Mouse (Mus musculus) limb, embryonic 15.5 days (tissue): ENCODE results near the gene Vmn2r80. TPM values are rescaled to one million over a fixed set of nuclear protein-coding genes. Genes with fewer than 3 reads are reported as not detected.
"Not testable (repeated sequence)": the region's sequence is repeated elsewhere in the genome, so short reads cannot be mapped to it uniquely, and the experiment has no call there.

Experiments
- ATAC-seq: fragments of 200-750 bp; cut with Nextera tagmentation; 2 replicates; pipeline ENCODE4 v1.8.0; 2017; ENCODE audit warnings: low read depth, moderate TSS enrichment; ENCODE audit not compliant: insufficient number of reproducible peaks, low FRiP score, low TSS enrichment
- H3K27ac ChIP-seq: fragments of 300-500 bp; sonication (generic); 2 replicates; pipeline ENCODE4 v1.5.1; 2015; ENCODE audit warnings: moderate library complexity, mild to moderate bottlenecking, inconsistent platforms
- H3K27me3 ChIP-seq: fragments of 300-500 bp; sonication (generic); 2 replicates; pipeline ENCODE4 v1.6.1; 2015; ENCODE audit warnings: inconsistent platforms
- H3K36me3 ChIP-seq: fragments of 300-500 bp; sonication (generic); 2 replicates; pipeline ENCODE4 v1.6.1; 2015; ENCODE audit warnings: inconsistent platforms
- H3K4me1 ChIP-seq: fragments of 300-500 bp; sonication (generic); 2 replicates; pipeline ENCODE4 v1.6.1; 2015; ENCODE audit warnings: inconsistent platforms
- H3K4me2 ChIP-seq: fragments of 300-500 bp; sonication (generic); 2 replicates; pipeline ENCODE4 v1.6.1; 2015; ENCODE audit warnings: mild to moderate bottlenecking, inconsistent platforms
- H3K4me3 ChIP-seq: fragments of 300-500 bp; sonication (generic); 2 replicates; pipeline ENCODE4 v1.5.1; 2015; ENCODE audit warnings: mild to moderate bottlenecking, inconsistent platforms
- H3K9ac ChIP-seq: fragments of 300-500 bp; sonication (generic); 2 replicates; pipeline ENCODE4 v1.6.1; 2015; ENCODE audit warnings: inconsistent platforms
- H3K9me3 ChIP-seq: fragments of 300-500 bp; sonication (generic); 2 replicates; pipeline ENCODE4 v1.6.1; 2016; ENCODE audit warnings: inconsistent platforms
- WGBS: fragments of 180-500 bp; shearing (Covaris S2); methylation state at CpG from one replicate; pipeline ENCODE4 v1.1.7; 2015; 5-methylcytosine and 5-hydroxymethylcytosine counted together
- polyA plus RNA-seq: library from polyadenylated mRNA; unstranded; fragments of >200 nt; fragmentation: Nextera tagmentation; extraction: Ambion mirVana; gene quantifications from 2 replicates; pipeline ENCODE4 v1.2.1, GENCODE M21; 2015

Gene Vmn2r80
- polyA plus RNA-seq, result not detected in 2 replicates

DNA sequence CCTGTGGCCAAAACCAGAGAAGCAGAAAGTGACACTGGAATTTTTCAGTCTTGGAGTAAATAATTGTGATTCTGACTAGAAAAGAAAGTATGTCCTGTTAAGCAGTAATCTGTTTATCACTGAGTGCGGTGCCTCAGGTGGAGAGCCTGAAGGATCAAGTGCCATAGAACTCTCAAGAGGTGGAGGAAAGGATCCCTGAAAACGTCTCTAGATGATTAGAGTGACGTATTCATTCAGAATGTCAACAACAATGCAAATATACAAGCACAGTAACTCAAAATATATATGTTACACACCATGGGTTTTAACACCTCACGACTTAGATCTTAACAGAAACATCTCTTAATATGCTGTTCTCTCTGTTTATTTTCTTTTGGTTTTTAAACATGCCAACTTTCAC is at the start of gene Vmn2r80:
TSS of gene Vmn2r80 (plus strand) at position 301 of the 400 bp plus-strand sequence.
- 71% methylated on average over 4 of the region's 4 CpGs for whole genome bisulfite sequencing

DNA sequence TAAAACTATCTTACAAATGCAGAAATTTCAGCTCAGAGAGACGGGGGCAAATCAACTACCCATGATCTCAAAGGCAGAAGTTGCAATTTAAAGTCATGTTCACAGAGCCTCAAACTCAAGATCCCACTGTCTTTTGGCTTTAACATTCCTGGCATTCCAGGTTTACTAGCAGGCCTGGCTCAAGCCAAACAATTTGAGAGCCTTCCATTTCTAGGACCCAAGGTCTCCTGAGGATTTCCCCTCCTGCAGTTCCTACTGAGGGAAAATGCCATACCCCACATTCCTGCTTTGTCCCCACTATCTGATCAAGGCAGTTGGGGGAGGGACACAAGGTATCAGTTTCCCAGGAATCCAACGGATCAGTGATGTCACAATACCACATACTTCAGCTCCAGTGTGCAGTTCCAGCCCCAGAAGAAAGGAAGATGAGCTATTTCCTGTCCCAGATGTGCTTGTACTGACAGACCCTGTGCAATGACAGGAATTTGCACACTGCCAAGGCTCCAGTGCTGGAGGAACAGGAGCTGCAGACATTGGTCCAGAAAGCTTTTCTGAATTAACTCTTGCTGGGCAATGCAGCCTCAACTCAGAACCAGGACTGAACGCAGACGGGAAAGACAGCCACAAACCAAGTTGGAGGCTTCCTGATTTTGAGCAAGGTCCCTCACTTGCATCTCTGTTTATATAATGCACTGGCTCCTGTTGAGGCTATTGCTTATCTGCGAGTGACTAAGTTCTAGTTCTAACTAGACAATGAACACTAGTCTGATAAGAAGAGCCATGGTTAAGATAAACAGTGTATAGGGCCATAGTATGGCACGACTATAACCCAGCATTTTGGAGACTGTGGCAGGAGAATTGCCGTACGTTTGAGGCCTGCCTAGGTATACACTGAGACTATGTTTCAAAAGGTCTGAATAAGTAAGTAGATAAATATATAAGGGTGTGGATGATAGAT is 42.0 kb upstream of the Vmn2r80 start:
- ATAC-seq, result peak; percentile 48; the same call in 1 of the 2 replicates

More for the DNA sequence above, at the start of gene Vmn2r80:
- not testable (repeated sequence) for H3K27ac ChIP-seq, H3K36me3 ChIP-seq, H3K9ac ChIP-seq, H3K9me3 ChIP-seq, H3K4me2 ChIP-seq, ATAC-seq, H3K4me3 ChIP-seq, H3K4me1 ChIP-seq, H3K27me3 ChIP-seq

DNA sequence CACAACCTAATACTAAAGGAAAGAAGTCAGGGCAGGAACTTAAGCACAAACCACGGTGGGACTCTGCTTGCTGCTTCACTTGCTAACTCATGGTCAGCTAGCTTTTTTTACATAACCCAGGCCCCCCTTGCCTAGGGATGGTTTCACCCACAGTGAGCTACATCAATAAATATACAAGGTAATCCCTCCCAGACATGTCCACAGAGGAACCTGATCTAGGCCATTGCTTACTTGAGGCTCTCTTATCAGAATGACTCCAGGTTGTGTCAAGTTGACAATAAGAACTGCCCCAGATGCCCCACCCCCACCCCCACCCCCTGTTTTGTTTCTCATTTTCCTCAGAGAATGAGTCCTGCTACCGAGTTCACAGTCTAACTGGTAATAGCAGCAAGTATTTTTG is 41.0 kb upstream of the Vmn2r80 start:
- 83% methylated on average over 2 of the region's 2 CpGs for WGBS
- no peaks in the 10 kb centered on the region for H3K9me3 ChIP-seq
- H3K4me2 ChIP-seq, result no peak overlapping the region
- ATAC-seq, result no peak
- no peak overlapping the region for H3K27ac ChIP-seq
- H3K27me3 ChIP-seq, result no peaks in the 10 kb centered on the region
- no peaks in the 10 kb centered on the region for H3K36me3 ChIP-seq
- H3K4me3 ChIP-seq, result no peak overlapping the region
- H3K4me1 ChIP-seq, result peaks cover 7% of the 10 kb centered on the region
- no peak overlapping the region for H3K9ac ChIP-seq

More for the DNA sequence above, 42.0 kb upstream of the Vmn2r80 start:
- 59% methylated on average over 8 of the region's 8 CpGs for WGBS
- Histone ChIP-seq H3K4me2 (no peak overlapping the region), H3K4me1 (peaks cover 7% of the 10 kb centered on the region), H3K9ac (no peak overlapping the region), H3K36me3 (no peaks in the 10 kb centered on the region), H3K27me3 (no peaks in the 10 kb centered on the region), H3K9me3 (no peaks in the 10 kb centered on the region), H3K27ac (peak overlapping the region; percentile 55), H3K4me3 (no peak overlapping the region)

DNA sequence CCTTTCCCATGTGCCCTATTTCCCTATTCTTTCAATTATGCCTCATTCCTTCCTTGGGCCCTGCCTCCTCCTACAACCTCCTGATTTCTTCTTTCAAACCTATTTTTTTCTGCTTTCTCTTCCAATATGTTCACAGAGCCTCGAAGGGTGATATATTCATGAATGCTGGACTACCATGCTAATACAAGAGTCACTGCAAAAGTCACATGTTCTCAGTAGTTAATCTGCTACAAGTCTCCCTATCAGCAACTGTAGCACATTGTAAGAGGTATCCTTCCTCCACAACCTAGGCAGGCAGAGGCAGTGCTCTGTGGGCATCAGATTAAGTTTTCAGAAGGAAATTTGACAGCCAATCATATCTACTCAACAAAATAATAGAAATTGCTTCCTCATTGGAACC is 39.4 kb upstream of the Vmn2r80 start:
- whole genome bisulfite sequencing, result 91% methylated on average over 1 of the region's 1 CpGs
- Histone ChIP-seq H3K4me3 (no peak overlapping the region), H3K36me3 (no peaks in the 10 kb centered on the region), H3K27me3 (no peaks in the 10 kb centered on the region), H3K4me1 (peaks cover 7% of the 10 kb centered on the region), H3K27ac (no peak overlapping the region), H3K4me2 (no peak overlapping the region), H3K9ac (no peak overlapping the region), H3K9me3 (no peaks in the 10 kb centered on the region)
- no peak for ATAC-seq

DNA sequence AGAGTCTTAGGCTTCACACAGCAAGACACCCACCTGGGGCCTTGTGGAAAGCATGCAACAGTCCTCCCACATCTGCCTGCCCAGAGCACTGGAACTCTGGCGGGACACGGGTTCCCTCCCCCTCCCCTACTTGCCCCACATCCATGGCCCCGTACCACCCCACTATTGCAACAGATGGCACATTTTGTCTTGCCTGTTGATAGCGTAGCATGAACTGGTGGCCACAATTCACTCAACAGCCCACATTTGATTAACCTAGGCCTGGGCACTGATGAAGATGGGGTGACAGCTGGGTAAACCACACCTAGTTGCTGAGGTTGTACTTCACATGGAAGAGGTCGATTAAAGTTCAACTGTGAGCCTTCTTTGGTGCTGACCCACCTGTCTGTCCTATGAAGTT is 38.1 kb upstream of the Vmn2r80 start:
- H3K9ac ChIP-seq, result no peak overlapping the region
- no peak overlapping the region for H3K4me3 ChIP-seq
- H3K9me3 ChIP-seq, result no peaks in the 10 kb centered on the region
- H3K4me1 ChIP-seq, result peaks cover 7% of the 10 kb centered on the region
- no peak for ATAC-seq
- 76% methylated on average over 5 of the region's 5 CpGs for WGBS
- no peaks in the 10 kb centered on the region for H3K27me3 ChIP-seq
- H3K27ac ChIP-seq, result no peak overlapping the region
- no peak overlapping the region for H3K4me2 ChIP-seq
- no peaks in the 10 kb centered on the region for H3K36me3 ChIP-seq

DNA sequence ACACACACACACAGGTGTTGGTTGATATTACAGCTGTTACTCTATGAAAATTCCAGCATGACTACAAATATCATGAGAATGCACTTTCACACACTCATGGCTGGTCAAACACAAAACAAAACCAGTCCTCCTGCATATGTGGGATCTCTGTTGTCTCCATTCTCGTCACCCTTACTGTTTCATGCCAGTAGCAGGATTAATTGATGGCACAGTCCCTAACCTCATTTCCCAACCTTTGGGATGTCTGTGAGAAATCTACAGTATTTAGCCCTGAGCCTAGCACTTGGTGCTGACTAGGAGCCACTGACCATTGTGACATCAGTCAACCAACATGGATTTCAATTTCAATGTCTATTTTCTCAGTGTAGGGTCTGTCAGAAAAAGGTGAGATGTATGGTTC is 33.5 kb upstream of the Vmn2r80 start:
- ATAC-seq, result no peak
- Histone ChIP-seq H3K4me1 (peaks cover 4% of the 10 kb centered on the region), H3K9ac (no peak overlapping the region), H3K27me3 (no peaks in the 10 kb centered on the region), H3K36me3 (no peaks in the 10 kb centered on the region), H3K9me3 (no peaks in the 10 kb centered on the region), H3K4me2 (no peak overlapping the region), H3K4me3 (no peak overlapping the region), H3K27ac (no peak overlapping the region)
- WGBS, result 63% methylated on average over 1 of the region's 1 CpGs

DNA sequence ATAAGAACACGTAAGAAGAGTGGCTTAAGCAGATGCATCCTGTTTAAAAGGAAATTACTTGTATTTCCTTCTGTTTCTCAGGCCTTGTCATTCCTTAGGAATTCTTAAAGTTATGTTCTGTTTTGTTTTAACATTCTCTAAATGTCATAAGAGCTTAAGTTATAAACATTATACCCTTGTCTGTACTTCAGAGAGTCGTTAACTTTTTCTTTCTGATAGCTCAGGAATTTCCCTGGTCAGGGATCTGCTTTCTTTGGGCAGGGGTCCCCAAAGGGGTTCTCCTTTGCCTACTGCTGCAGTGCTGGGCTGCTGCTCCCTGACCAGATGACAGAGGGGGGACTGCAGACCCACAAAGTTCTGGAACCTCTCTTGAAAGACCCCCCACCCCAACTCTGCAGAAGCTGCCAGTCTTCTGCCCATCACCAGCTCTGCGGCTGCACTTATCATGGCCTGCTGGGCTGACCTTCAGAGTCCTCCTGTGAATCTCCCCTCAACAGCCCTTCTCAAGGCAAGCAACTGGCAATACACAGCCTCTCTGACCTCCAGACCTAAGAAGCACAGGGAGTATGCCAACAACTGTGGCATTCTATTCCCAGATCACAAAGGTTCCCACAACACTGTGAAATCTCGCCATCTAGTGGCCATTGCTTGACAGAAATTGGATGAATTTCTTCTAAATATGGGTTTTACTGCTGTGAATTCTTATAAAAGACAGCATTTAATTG is 32.3 kb upstream of the Vmn2r80 start:
- Histone ChIP-seq H3K36me3 (no peaks in the 10 kb centered on the region), H3K4me2 (no peak overlapping the region), H3K27ac (0 out of 2 replicates have a peak overlapping the region, but pooled peaks have one; percentile 38), H3K4me1 (peaks cover 4% of the 10 kb centered on the region), H3K27me3 (no peaks in the 10 kb centered on the region), H3K9me3 (no peaks in the 10 kb centered on the region), H3K4me3 (no peak overlapping the region), H3K9ac (no peak overlapping the region)
- ATAC-seq, result no peak
- WGBS, result 24% methylated on average over 4 of the region's 4 CpGs

DNA sequence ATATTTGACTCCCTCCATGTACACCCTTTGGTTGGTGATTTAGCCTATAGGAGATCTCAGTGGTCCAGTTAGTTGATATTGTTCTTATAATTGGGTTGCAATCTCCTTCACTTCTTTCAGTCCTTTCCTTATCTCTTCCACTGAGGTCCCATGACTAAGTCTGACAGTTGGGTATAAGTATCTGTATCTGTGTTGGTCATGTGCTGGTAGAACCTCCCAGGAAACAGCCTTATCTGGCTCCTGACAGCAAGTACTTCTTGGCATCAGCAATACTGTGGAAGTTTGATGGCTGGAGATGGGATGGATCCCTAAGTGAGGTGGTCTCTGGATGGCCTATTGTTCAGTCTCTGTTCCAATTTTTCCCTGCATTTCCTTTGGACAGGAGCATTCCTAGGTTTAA is 3.0 kb downstream of the Vmn2r80 start:
- Histone ChIP-seq H3K36me3 (no peaks in the 10 kb centered on the region), H3K4me3 (no peak overlapping the region), H3K9ac (no peak overlapping the region), H3K4me1 (no peaks in the 10 kb centered on the region), H3K27me3 (no peaks in the 10 kb centered on the region), H3K27ac (no peak overlapping the region), H3K4me2 (no peak overlapping the region), H3K9me3 (no peaks in the 10 kb centered on the region)
- no peak for ATAC-seq

DNA sequence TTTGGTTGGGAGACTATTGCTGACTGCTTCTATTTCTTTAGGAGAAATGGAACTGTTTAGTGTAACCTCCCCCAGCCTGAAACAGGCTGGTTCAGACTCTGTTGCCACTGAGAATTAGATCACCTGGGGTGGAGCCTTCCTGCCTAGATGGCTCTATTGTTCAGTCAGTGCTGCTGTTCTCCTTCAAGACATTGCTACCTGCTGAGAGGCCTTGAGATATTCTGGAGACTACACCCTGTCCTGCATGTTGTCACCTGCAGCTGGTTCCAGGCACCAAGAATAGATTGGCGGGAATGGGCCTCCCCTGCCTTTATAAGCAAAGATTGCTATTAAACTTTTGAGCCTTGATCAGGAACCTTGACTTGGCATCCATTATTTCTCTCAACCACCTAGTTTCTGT is 51.4 kb downstream of the Vmn2r80 start:
- not testable (repeated sequence) for H3K4me2 ChIP-seq, ATAC-seq, H3K9me3 ChIP-seq, H3K27me3 ChIP-seq, H3K27ac ChIP-seq, H3K9ac ChIP-seq, H3K4me3 ChIP-seq, H3K36me3 ChIP-seq, H3K4me1 ChIP-seq
- 77% methylated on average over 1 of the region's 1 CpGs for WGBS

DNA sequence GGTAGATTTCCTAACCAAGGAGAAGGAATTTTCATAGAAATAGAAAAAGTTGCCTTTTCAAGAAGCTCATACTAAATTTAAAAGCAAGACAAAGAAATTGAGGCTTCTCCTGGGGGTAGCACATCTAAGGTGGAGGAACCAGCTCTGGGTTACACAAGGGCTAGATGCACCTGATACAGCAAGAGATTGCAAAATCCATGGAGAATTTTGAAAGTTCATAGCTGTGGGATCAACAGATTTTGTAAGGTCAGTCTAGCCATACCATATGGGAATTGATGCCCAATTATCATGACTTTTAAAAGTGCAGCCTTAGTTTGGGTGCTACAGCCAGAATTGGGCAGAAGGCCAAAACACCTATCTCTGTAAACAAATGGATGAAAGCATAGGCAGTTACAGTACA is 71.9 kb downstream of the Vmn2r80 start:
- no peaks in the 10 kb centered on the region for H3K36me3 ChIP-seq
- no peak overlapping the region for H3K4me3 ChIP-seq
- H3K27ac ChIP-seq, result no peak overlapping the region
- ATAC-seq, result no peak
- H3K9me3 ChIP-seq, result no peaks in the 10 kb centered on the region
- H3K4me1 ChIP-seq, result no peaks in the 10 kb centered on the region
- no peak overlapping the region for H3K9ac ChIP-seq
- no peaks in the 10 kb centered on the region for H3K27me3 ChIP-seq
- H3K4me2 ChIP-seq, result no peak overlapping the region

DNA sequence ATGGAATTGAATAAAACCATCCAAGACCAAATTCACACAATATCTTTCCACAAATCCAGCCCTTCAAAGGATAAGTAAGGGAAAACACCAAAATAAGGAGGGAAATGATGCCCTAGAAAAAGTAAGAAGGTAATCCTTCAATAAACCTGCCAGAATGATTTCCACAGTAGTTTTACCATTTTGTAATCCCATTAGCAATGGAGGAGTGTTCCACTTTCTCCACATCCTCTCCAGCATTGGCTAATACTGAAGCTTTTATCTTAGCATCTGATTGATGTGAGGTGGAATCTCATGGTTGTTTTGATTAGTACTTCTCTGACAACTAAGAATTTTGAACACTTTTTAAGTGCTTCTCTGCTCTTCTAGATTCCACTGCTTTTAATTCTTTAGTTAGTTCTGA is 73.0 kb downstream of the Vmn2r80 start:
- Histone ChIP-seq H3K4me1 (no peaks in the 10 kb centered on the region), H3K9me3 (no peaks in the 10 kb centered on the region), H3K27ac (no peak overlapping the region), H3K36me3 (no peaks in the 10 kb centered on the region), H3K4me3 (no peak overlapping the region), H3K9ac (no peak overlapping the region), H3K27me3 (no peaks in the 10 kb centered on the region), H3K4me2 (no peak overlapping the region)
- ATAC-seq, result no peak

DNA sequence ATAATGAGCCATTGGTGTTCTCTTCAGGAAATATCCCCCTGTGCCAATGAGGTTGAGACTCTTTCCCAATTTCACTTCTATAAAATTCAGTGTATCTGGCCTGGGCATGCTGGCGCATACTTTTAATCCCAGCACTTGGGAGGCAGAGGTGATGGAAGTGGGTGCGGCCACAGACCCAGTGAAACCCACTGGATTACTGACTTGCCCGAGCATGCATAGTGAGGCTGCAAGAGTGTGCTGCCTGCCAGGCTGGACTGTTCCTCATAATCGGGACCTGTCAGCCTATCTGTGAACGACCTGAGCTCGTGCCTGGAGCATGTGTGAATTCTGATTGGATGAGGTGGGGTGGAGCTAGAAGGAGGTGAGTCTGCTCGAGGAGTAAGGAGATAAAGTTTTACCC is 73.6 kb downstream of the Vmn2r80 start:
- 55% methylated on average over 7 of the region's 7 CpGs for WGBS
- Histone ChIP-seq H3K4me3 (no peak overlapping the region), H3K27me3 (no peaks in the 10 kb centered on the region), H3K9ac (no peak overlapping the region), H3K27ac (no peak overlapping the region), H3K9me3 (no peaks in the 10 kb centered on the region), H3K4me1 (no peaks in the 10 kb centered on the region), H3K4me2 (no peak overlapping the region), H3K36me3 (no peaks in the 10 kb centered on the region)
- ATAC-seq, result no peak
